Mouse (Mus musculus): Measurements from ENCODE around the gene Ppp1r12c. TPM values are rescaled to one million over a fixed set of nuclear protein-coding genes. Genes with fewer than 3 reads are reported as not detected.

Gene Ppp1r12c
- polyA plus RNA-seq, 1 experiment from 2014 or later: 32.7 TPM

DNA sequence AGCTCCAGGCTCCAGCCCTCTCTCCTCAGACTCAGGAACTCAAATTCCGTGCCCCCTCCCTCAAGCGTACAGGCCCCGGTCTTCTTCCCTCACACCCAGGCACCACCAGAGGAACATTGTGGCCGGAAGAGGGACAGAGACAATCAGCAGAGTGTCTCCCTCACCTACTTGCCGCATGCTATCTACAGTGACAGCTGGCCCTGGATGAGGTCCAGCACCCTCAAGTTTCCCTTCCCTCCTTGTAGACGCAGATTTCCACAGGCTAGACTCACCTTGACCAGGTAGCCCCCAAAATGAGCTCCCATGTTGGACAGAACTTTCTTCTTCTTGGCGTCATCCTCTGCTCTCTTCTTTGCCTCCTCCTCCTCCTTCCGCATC lies 7.2 kb upstream of the Ppp1r12c start:
- ATAC-seq (ENCODE audit: low FRiP score): no peak
- no peak overlapping the region for H3K27ac ChIP-seq (ENCODE audit: low read depth, low read length)
- H3K9ac ChIP-seq (ENCODE audit: low read length): no peak overlapping the region
- H3K4me3 ChIP-seq (ENCODE audit: low read depth, low read length): no peak overlapping the region
- WGBS: 89% methylated on average over 8 of the region's 8 CpGs
- no peak for DNase-seq (ENCODE audit: low spot score, missing footprints)
- H3K4me1 ChIP-seq (ENCODE audit: control insufficient read depth, insufficient read depth, low read length): no peaks in the 10 kb centered on the region
- H3K27me3 ChIP-seq (ENCODE audit: control insufficient read depth, insufficient read depth, low read length): no peaks in the 10 kb centered on the region
- no peaks in the 10 kb centered on the region for H3K9me3 ChIP-seq (ENCODE audit: control insufficient read depth, low read length)
- no peak overlapping the region for H3K4me2 ChIP-seq
- no peaks in the 10 kb centered on the region for H3K36me3 ChIP-seq (ENCODE audit: control insufficient read depth, insufficient read depth, low read length)

- Histone ChIP-seq H3K36me3 (ENCODE audit: control insufficient read depth, insufficient read depth, low read length) (no peaks in the 10 kb centered on the region), H3K4me1 (ENCODE audit: control insufficient read depth, insufficient read depth, low read length) (no peaks in the 10 kb centered on the region), H3K9me3 (ENCODE audit: control insufficient read depth, low read length) (no peaks in the 10 kb centered on the region), H3K4me2 (no peak overlapping the region), H3K27ac (ENCODE audit: low read depth, low read length) (no peak overlapping the region), H3K9ac (ENCODE audit: low read length) (no peak overlapping the region), H3K27me3 (ENCODE audit: control insufficient read depth, insufficient read depth, low read length) (no peaks in the 10 kb centered on the region), H3K4me3 (ENCODE audit: low read depth, low read length) (no peak overlapping the region)
- DNase-seq (ENCODE audit: low spot score, missing footprints) (no peak), ATAC-seq (ENCODE audit: low FRiP score) (no peak)
- 79% methylated on average over 24 of the region's 32 CpGs for WGBS
Observed at GRCm38 (mm10) chr7:4508062-4508738, 6.7 kb upstream of the Ppp1r12c start.

- Histone ChIP-seq H3K4me2 (no peak overlapping the region), H3K9ac (ENCODE audit: low read length) (no peak overlapping the region), H3K4me3 (ENCODE audit: low read depth, low read length) (no peak overlapping the region), H3K4me1 (ENCODE audit: control insufficient read depth, insufficient read depth, low read length) (no peaks in the 10 kb centered on the region), H3K27ac (ENCODE audit: low read depth, low read length) (no peak overlapping the region), H3K36me3 (ENCODE audit: control insufficient read depth, insufficient read depth, low read length) (no peaks in the 10 kb centered on the region), H3K9me3 (ENCODE audit: control insufficient read depth, low read length) (no peaks in the 10 kb centered on the region), H3K27me3 (ENCODE audit: control insufficient read depth, insufficient read depth, low read length) (no peaks in the 10 kb centered on the region)
- WGBS: 50% methylated on average over 3 of the region's 4 CpGs
- DNase-seq (ENCODE audit: low spot score, missing footprints) (no peak), ATAC-seq (ENCODE audit: low FRiP score) (no peak)
Observed at GRCm38 (mm10) chr7:4507220-4507619, 5.7 kb upstream of the Ppp1r12c start.

DNA sequence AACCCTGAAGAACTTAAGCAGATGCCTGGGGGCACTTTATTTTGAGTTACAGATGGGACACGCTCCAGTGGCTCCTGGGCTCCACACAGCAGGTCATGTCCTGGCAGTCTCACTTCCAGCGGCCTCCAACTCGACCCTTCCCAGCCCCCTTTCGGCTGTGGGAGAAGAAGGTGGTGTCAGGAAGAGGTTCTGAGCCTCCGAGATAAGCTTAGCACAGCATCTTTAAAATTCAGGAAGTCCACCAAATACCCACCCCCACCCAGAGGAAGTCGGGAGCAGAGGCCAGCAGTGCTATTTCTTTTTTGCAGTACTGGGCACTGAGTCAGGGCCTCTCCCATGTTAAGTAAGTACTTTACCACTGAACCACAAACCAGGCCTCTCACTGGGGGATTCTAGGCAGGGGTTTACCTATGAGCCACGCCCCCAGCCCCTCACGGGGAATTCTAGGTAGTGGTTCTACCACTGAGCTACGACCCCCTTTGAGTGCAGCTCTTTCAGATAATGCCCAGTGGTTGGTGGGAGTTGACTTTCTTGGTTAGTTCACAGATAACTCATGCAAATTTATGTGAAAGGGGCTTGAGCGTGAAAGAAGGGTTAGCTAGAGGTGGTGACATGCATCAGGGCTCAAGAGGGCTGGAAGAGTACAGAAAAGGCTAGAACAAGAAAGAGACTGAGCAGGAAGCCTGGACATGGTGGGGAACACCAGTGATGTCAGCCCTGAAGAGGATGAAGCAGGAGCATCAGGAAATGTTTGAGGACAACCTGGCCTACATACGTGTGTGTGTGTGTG lies 3.4 kb upstream of the Ppp1r12c start:
- H3K4me1 ChIP-seq (ENCODE audit: control insufficient read depth, insufficient read depth, low read length): peaks cover 10% of the 10 kb centered on the region
- H3K4me3 ChIP-seq (ENCODE audit: low read depth, low read length): no peak overlapping the region
- no peak overlapping the region for H3K27ac ChIP-seq (ENCODE audit: low read depth, low read length)
- H3K9me3 ChIP-seq (ENCODE audit: control insufficient read depth, low read length): no peaks in the 10 kb centered on the region
- H3K36me3 ChIP-seq (ENCODE audit: control insufficient read depth, insufficient read depth, low read length): no peaks in the 10 kb centered on the region
- no peak overlapping the region for H3K9ac ChIP-seq (ENCODE audit: low read length)
- H3K27me3 ChIP-seq (ENCODE audit: control insufficient read depth, insufficient read depth, low read length): no peaks in the 10 kb centered on the region
- no peak for ATAC-seq (ENCODE audit: low FRiP score)
- DNase-seq (ENCODE audit: low spot score, missing footprints): no peak
- 65% methylated on average over 11 of the region's 11 CpGs for WGBS
- no peak overlapping the region for H3K4me2 ChIP-seq

DNA sequence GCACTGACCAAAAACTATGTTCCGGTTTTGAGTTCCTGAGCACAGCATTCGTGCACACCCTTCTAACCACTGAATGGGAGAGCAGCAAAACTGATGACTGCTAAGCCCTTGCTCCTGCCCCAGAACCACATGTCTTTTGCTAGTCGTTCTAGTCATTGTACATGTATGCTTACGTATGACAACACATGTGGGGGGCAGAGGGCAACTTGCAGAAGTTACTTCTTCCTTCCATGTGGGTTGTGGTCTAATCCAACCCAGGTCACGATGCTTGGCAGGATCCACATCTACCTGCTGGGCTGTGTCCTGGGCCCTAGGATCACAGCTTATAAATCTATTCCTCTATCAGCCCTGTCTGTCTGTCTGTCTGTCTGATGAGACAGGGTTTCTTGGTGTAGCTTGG lies 2.4 kb upstream of the Ppp1r12c start:
- Histone ChIP-seq H3K27me3 (ENCODE audit: control insufficient read depth, insufficient read depth, low read length) (no peaks in the 10 kb centered on the region), H3K4me2 (no peak overlapping the region), H3K9ac (ENCODE audit: low read length) (no peak overlapping the region), H3K36me3 (ENCODE audit: control insufficient read depth, insufficient read depth, low read length) (0 out of 2 replicates have a peak, but pooled peaks cover 2% of the 10 kb centered on the region), H3K4me1 (ENCODE audit: control insufficient read depth, insufficient read depth, low read length) (peaks cover 20% of the 10 kb centered on the region), H3K9me3 (ENCODE audit: control insufficient read depth, low read length) (no peaks in the 10 kb centered on the region), H3K4me3 (ENCODE audit: low read depth, low read length) (no peak overlapping the region), H3K27ac (ENCODE audit: low read depth, low read length) (no peak overlapping the region)
- DNase-seq (ENCODE audit: low spot score, missing footprints) (no peak), ATAC-seq (ENCODE audit: low FRiP score) (no peak)
- WGBS: 80% methylated on average over 5 of the region's 5 CpGs

- WGBS: 74% methylated on average over 4 of the region's 4 CpGs
- ATAC-seq (ENCODE audit: low FRiP score) (no peak), DNase-seq (ENCODE audit: low spot score, missing footprints) (no peak)
- no peak overlapping the region for H3K4me2 ChIP-seq
- H3K9ac ChIP-seq (ENCODE audit: low read length): no peak overlapping the region
- no peaks in the 10 kb centered on the region for H3K9me3 ChIP-seq (ENCODE audit: control insufficient read depth, low read length)
- H3K4me3 ChIP-seq (ENCODE audit: low read depth, low read length): no peak overlapping the region
- H3K27ac ChIP-seq (ENCODE audit: low read depth, low read length): no peak overlapping the region
- peaks cover 27% of the 10 kb centered on the region for H3K4me1 ChIP-seq (ENCODE audit: control insufficient read depth, insufficient read depth, low read length)
- no peaks in the 10 kb centered on the region for H3K27me3 ChIP-seq (ENCODE audit: control insufficient read depth, insufficient read depth, low read length)
- H3K36me3 ChIP-seq (ENCODE audit: control insufficient read depth, insufficient read depth, low read length): 0 out of 2 replicates have a peak, but pooled peaks cover 2% of the 10 kb centered on the region
Observed at GRCm38 (mm10) chr7:4503100-4503499, 1.6 kb upstream of the Ppp1r12c start.

GRCm38 (mm10) chr7:4502421-4503090 lies 1.1 kb upstream of the Ppp1r12c start:
- Histone ChIP-seq H3K9ac (ENCODE audit: low read length) (peak overlapping the region; percentile 95), H3K4me2 (peak overlapping the region; percentile 95), H3K4me1 (ENCODE audit: control insufficient read depth, insufficient read depth, low read length) (peaks cover 32% of the 10 kb centered on the region), H3K36me3 (ENCODE audit: control insufficient read depth, insufficient read depth, low read length) (0 out of 2 replicates have a peak, but pooled peaks cover 2% of the 10 kb centered on the region), H3K27me3 (ENCODE audit: control insufficient read depth, insufficient read depth, low read length) (no peaks in the 10 kb centered on the region), H3K4me3 (ENCODE audit: low read depth, low read length) (peak overlapping the region; percentile 87), H3K27ac (ENCODE audit: low read depth, low read length) (no peak overlapping the region), H3K9me3 (ENCODE audit: control insufficient read depth, low read length) (no peaks in the 10 kb centered on the region)
- DNase-seq (ENCODE audit: low spot score, missing footprints) (peak; percentile 90), ATAC-seq (ENCODE audit: low FRiP score) (peak; percentile 12; the same call in 1 of the 2 replicates)
- WGBS: 15% methylated on average over 14 of the region's 14 CpGs

DNA sequence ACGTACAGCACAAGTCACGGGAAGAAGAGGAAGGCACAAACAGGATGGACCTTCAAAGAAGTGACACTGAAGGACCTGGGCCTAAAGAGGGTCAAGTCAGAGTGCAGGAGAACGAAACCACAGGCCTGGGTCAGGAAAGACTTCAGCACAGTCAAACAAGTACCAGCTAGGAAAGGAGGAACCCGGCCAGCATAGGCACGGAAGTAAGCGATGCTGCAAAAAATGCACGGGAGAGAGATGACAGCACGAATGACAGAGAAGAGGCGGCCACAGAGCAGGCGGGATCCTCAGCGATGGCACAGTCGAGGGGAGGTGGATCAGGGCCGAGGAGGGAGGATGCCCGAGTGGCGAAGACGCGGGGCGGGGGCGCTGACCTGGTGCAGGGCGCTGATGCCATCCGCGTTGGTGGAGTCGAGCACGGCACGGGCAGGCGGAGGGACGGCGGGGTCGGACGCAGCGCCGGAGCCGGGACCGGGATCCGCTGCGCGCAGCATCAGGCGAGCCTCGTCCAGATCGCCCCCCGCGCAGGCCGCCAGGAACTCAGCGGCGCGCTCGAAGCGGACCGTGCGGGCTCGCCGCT lies 498 bp downstream of the Ppp1r12c start:
- WGBS: under 1% methylated on average over 42 of the region's 52 CpGs
- peaks cover 32% of the 10 kb centered on the region for H3K4me1 ChIP-seq (ENCODE audit: control insufficient read depth, insufficient read depth, low read length)
- no peak overlapping the region; the same call in 1 of the 2 replicates for H3K27ac ChIP-seq (ENCODE audit: low read depth, low read length)
- no peaks in the 10 kb centered on the region for H3K9me3 ChIP-seq (ENCODE audit: control insufficient read depth, low read length)
- DNase-seq (ENCODE audit: low spot score, missing footprints) (peak; percentile 92), ATAC-seq (ENCODE audit: low FRiP score) (peak; percentile 51)
- H3K36me3 ChIP-seq (ENCODE audit: control insufficient read depth, insufficient read depth, low read length): 0 out of 2 replicates have a peak, but pooled peaks cover 2% of the 10 kb centered on the region
- no peaks in the 10 kb centered on the region for H3K27me3 ChIP-seq (ENCODE audit: control insufficient read depth, insufficient read depth, low read length)
- H3K4me2 ChIP-seq: peak overlapping the region; percentile 95
- H3K4me3 ChIP-seq (ENCODE audit: low read depth, low read length): peak overlapping the region; percentile 87
- H3K9ac ChIP-seq (ENCODE audit: low read length): peak overlapping the region; percentile 95
